Mouse (Mus musculus): ENCODE measurements around the gene Naa38.

The Naa38 gene

DNA sequence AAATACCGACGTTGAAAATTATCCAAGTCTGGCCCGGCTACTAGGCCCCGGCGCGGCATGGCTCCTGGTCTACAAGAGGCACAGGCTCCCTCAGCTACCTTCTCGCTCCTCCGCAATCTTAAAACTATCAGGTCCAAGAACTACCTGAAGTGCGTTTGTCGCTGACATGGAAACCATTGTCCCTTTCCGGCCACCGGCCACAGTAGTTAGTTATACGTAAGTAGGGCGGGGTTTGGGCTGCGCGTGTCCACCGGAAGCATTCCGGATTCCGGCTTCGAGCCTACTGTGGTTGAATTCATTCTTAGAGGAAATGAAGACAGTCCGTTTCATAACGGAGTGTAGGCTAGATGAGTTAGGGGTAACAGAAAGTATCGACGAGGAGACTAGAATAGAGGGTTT, at the start of gene Naa38, which contains the start of gene Cyb5d1:
Naa38 (plus strand) TSS at position 253 of the 399 bp plus-strand sequence.
Cyb5d1 (minus strand) TSS at position 397 of the 399 bp plus-strand sequence.
- DNase-seq = peak; percentile 92

- no peak for DNase-seq
These were observed 48.8 kb upstream of the Naa38 start for GRCm38 (mm10) chr11:69346441-69346840.

DNA sequence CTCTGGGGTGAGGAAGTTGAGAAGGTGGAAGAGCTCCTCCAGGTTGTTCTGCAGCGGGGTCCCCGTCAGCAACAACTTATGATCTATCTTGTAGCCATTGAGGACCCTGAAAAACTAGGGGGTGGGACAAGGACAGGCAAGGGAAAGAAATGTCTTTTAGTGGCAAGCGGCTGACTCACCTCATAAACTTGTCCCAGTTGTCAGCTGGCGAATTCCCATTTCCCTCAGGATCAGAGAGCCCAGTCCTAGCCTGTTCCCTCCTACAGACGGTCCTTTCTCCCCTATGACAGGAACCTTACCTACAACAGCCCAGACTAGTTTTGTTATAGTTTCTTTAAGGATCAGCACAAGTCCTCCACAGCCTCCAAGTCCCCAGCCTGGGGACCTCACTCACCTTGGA, 38.7 kb upstream of the Naa38 start:
- DNase-seq = no peak

DNA sequence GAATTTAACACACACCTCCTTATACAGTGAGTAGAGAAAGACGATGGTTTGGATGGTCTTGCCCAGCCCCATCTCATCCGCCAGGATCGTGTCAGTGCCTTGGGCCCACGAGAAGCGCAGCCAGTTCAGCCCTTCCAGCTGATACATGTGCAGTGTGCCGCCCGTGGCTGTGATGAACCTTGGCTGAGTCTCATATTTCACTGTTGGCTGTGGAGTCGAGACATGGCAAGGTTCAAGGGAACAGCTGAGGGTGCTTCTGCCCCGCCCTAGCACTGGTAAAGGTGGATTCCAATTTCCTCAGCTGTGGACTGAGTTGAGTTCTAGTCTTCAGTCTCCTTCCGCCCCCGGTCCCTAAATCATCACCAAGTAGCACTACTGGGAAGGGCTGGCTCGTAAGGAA, 37.6 kb upstream of the Naa38 start:
- DNase-seq = no peak

- DNase-seq = no peak
These were observed 33.3 kb upstream of the Naa38 start for GRCm38 (mm10) chr11:69362021-69362420.

GRCm38 (mm10) chr11:69362479-69362878, 32.8 kb upstream of the Naa38 start:
- no peak for DNase-seq

DNA sequence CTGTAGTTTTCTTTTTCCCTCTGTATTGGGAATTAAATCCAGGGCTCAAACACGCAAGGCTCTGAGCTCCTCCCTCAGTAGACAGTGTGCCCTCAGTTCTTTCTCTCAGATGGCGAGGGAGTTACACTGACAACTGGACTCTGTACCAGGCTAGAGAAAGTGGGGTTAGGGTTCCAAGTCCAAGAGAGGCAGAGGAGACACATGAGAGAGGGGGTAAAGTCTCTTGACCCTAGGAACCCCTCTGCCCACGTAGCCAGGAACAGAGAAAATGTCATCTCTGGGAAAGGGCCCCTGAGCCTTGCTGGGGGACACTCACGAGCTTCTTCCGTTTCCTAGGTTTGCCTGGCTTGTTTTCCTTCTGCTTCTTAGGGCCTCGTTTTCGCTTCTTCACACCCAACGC, 30.9 kb upstream of the Naa38 start:
- no peak for DNase-seq

GRCm38 (mm10) chr11:69364910-69365309, 30.4 kb upstream of the Naa38 start:
- DNase-seq = peak; percentile 93

DNA sequence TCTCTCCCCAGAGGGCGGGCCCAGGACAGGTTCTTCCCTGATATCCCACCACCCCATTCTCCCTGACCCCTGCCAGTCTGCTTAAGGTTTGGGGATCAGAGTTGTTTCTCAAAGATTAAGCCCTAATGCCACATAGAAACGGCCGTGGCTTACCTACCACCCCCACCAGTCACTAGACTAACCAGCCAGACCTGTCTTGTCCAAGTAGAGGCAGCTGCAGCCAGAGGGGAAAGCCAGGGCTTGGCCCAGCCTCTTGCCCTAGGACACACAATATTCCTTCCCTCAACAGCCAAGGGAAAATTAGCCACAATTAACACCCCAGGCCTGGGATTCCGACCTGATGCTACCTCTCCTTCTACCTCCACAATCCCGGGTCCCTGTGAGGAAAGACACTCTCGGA, 29.6 kb upstream of the Naa38 start:
- no peak for DNase-seq

DNA sequence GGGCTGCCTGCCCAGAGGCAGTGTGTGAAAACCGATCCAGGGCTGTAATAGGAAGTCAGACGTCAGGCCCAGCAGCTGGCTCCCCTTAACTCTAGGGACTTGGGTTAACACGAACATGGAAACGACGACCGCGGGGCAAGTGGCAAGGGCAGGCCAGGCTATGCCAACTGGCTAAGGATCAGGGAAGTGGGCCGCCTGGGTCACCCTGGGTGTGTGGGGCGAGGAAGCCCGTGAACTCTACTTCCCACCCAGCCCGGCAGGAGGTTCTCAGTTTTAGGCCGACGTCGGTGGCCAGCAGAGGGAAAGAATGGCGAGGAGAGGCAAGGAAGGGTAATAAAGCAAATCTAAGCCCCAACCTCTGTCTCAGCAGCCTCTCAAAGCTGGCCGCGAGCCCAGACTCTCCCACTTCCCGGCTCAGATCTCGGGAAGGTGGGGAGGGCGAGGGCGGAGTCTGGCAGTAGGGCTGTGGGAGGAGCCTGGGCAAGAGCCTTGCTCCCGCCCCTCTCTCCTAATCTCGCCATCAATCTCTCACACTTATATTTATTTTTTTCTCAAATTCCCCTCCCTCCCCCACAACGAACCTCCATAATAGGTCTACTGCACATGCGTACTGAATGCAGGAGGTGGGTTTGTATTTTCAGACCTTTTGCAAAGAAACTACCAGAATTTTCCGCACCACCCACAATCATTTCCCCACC, 29.0 kb upstream of the Naa38 start:
- peak; percentile 85 for DNase-seq

GRCm38 (mm10) chr11:69366855-69367615, 28.3 kb upstream of the Naa38 start:
- DNase-seq = no peak

DNA sequence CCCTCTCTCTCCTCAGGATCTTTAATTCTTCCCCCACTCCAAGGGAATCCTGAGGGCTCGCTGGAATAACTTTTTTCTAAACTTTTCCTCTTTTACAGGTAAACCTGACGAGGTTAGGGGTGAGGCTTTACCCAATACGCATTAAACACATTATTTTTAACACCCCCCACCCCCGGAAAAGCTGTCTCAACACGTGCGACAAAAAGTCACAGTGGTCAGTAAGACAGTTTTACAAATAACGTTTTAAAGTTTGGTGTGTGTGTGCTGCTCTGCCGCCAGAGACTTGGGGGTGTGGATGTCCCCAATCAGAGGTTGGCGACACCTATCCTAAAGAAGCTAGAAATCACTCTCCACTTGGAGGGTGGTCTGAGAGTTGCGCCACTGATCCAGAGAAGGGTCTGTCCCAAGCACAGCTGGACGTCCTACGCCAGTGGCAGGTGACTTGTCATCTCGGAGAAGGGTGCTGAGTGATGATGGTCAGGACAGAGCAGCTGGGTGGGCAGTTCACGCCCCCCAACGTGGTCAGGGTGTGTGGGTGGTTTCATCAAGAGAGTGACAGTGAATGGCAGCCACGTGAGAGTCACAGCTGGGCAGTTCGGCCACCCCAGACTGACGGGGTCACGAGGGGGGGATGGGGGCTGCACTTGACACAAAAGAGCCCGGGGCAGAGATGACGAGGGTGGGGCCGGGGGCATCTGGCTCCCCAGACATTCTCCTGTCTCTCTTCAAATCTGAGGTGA, 27.5 kb upstream of the Naa38 start:
- peak; percentile 75 for DNase-seq

DNA sequence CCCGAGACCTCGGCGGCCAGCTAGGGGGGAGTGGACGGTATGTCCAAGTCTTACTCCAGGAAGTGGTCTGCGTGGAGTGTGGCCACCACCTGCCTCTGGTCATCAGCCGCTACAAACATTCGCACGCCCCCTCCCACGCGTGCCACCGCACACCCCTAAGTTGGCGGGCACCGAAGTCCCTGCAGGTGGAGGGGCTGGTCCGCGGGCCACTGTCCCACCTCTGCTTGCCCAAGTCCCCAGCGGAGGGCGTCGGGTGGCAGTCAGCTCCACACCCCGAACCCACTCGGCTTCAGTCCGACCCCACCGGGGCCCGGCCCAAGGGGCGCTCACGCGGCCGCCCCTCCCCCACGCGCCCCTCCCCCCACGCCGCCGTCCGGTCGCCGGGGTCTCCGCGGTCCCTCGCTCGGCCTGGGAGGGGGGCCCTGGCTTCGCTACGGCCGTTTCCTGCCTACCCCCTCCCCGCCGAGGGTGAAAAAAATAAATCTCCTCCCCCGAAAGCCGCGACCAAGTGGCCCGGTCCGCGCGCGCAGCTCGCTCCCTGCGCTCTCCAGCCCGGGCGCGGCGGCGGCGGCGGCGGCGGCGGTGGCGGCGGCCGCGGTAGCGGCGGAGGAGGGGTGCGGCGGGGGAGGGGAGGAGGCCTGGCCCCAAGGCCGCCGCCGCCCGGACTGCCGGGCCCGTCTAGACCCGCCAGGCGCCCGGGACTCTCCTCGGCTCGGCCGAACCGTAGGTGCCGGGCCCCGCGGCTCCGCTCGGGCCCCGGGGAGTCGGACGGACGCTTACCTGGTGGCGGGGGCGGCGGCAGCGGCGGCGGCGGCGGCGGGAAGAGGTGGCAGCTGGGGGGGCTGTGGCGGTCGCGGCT, 26.7 kb upstream of the Naa38 start:
- DNase-seq = peak; percentile 44

DNA sequence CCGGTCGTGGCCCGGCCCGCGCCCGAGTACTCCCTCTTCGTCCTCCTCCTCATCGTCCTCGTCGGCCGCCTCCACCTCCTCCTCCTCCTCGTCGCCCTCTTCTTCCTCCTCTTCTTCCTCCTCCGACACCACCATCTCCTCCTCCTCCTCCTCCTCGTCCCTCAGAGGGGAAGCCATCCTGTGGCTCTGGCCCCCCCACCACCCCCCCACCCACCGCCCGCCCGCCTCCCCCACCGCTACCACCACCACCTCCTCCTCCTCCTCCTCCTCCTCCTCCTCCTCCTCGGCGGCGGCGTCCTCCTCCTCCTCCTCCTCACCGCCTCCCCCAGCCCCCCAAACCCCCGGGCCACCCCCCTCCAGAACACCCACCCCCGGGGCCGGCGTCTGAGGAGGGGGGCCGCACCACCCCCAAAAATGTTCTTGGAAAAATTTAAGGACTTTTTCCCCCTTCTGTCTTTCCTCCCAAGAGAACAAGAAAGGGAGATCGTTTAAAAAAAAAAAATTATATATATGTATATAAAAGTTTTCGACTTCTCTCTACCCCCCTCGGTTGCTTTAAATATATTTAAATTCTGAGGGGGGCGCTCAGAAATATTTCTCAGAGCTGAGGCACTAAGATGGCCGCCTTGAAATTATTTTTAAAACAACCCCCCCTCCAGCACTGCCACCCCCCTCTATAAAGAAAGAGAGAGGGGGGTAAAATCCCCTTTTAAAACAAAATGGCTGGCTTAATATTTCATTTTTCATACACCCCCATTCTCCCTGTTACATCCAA, 25.9 kb upstream of the Naa38 start, which contains the start of gene Chd3:
Chd3 (minus strand) TSS at position 192 of the 775 bp plus-strand sequence.
- no peak for DNase-seq

DNA sequence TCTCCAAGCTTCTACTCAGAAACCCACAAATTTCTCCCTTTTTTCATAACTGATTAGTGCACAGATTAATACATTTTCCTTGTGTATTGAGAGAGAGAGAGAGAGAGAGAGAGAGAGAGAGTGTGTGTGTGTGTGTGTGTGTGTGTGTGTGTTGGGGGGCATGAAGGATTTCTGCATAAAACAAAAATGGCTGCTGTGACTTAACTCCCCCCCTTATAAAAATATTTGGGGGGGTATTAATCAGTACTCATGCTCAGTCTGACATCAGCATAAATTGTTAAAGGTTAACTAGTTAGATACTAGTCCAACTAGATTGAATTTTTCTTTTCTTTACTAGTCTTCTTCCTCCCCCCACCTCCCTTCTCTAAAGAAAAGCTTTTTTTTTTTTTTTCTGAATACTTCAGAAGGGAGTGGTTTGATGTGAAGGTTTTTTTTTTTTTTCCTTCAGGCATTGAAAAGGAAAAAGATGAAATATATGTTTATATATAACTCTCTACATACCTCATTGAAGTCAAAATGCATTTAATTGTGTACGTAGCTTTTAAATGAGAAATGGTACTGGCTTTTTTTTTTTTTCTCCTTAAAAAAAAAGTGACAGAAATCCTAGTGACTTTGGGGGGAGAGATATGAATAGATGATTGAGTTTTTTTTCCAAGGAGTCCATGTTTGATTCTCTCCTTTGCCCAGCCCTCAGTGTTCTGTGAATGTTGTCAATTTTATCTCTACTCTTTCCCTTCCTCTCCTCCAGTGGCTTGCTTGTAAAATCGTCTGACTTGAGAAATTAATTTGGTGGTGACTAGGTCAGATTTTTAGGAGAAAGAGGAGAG, 25.1 kb upstream of the Naa38 start:
- no peak for DNase-seq

DNA sequence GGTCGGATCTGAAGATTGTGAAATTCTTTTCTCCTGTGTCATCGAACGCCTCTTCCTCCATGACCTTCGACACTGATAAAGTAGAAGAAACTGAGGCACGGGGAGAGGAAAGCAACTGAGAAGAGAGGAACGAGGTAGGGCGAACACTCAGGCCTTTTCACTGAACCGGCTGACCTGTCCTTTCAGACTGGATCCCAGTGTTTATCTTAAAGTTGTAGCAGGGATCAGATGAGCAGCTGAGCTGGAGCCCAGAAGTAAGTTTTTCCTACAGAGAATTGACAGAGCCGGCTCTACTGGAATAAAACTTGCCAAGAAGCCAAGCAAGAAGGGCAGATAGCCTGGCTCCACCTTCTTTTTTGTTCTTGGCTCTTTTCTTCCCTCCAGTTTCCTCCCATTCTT, 24.5 kb upstream of the Naa38 start:
- no peak for DNase-seq

DNA sequence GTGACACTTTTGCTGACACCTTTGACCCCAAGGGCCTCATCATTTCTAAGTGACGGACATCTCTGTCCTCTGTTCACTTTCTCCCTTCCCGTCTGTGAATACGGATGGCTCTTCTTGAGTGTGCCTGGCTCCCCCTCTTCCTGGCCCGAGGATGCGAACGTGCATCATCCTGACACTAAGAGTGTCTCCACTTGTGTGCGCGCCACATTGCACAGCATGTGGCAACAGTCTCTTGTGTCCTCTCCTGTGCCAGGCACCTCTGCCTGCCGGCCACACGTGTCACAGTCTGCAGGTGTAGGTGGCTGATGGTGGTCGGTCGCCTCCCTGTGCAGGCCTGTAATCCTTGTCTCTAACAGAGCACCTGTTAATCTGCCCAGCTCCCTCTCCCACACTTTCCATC, 23.7 kb upstream of the Naa38 start:
- no peak for DNase-seq

DNA sequence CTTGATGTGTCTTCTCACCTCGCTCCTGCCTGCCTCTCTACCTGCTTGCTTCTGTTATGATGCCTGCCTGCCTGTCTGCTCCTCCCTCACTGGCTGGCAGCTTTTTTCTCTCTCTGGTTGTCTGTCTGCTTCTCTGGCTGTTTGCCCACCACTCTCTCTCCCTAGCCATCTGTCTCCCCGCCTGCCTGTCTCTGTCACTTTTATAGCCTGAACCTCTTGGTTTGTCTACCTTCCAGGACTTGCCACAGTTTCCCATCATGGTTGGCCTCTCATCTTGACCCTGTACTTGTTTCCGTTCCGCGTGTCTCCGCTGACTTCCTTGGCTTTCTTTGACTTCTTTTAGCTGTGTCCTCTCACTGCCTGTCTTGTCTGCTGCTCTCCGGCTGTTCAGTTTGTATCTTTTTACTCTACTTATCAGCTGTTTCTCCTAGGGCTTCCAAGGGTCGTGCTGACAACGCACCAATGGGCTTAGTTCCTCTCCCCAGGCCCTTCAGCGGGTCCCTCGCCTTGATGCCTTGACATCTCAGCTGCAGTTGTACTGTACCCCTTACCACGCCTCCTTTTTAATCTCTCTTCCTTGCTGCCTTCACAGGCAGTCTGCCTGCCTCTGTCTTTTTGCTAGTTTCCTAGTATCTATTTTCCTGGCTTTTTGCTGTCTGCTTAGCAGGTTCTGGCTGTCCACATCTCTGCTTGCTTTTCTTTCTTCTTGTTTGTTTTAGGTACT, 23.1 kb upstream of the Naa38 start:
- peak; percentile 93 for DNase-seq

DNA sequence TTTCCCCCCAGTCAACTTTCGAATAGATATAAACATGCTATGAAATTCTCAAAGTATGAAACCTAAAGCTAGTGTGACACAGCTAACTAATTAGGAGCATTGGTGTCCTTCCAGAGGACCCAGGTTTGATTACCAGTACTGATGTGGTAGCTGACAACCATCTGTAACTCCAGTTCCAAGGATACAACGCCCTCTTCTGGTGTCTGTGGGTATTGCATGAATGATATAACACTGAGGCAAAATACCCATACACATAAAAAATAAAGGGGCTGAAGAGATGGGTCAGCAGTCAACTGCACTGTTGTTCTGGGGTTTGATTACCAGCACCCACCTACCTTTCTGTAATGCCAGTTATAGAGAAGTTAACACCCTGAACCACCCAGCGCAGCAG, 22.5 kb upstream of the Naa38 start:
- DNase-seq = peak; percentile 28

Data from cerebellum, adult 11-12 months (tissue).